Mouse (Mus musculus): ENCODE results near the gene Atxn7l3. TPM values are rescaled to one million over a fixed set of nuclear protein-coding genes. Genes with fewer than 3 reads are reported as not detected.
A peak's percentile ranks its signal among the peaks of the same experiment; 100 is the strongest.

Atxn7l3 gene
- polyA plus RNA-seq, 1 experiment from 2014 or later = 22.1 TPM

- peaks cover 15% of the 10 kb centered on the region for H3K36me3 ChIP-seq (ENCODE audit: control insufficient read depth, insufficient read depth, low read length)
- under 1% methylated on average over 62 of the region's 80 CpGs for WGBS
- no peaks in the 10 kb centered on the region for H3K9me3 ChIP-seq (ENCODE audit: control insufficient read depth, low read length)
- H3K4me1 ChIP-seq (ENCODE audit: control insufficient read depth, insufficient read depth, low read length) = peaks cover 11% of the 10 kb centered on the region
- peak; percentile 89 for DNase-seq (ENCODE audit: low spot score)
- peak overlapping the region; percentile 99 for H3K9ac ChIP-seq (ENCODE audit: low read length)
- peak; percentile 60; the same call in 1 of the 2 replicates for ATAC-seq (ENCODE audit: insufficient number of reproducible peaks, low FRiP score, low TSS enrichment, low read depth)
- H3K27me3 ChIP-seq (ENCODE audit: control insufficient read depth, insufficient read depth, low read length) = no peaks in the 10 kb centered on the region
- peak overlapping the region; percentile 99 for H3K27ac ChIP-seq (replicated peaks; ENCODE audit: low read depth, low read length)
- H3K4me3 ChIP-seq (ENCODE audit: low read depth, low read length) = peak overlapping the region; percentile 95
- peak overlapping the region; percentile 91 for H3K4me2 ChIP-seq (ENCODE audit: low read depth, severe bottlenecking)
These were observed 20.3 kb upstream of the Atxn7l3 start for GRCm38 (mm10) chr11:102316572-102317297.

- H3K9ac ChIP-seq (ENCODE audit: low read length) = peak overlapping the region; percentile 49; the same call in 1 of the 2 replicates
- peaks cover 15% of the 10 kb centered on the region for H3K36me3 ChIP-seq (ENCODE audit: control insufficient read depth, insufficient read depth, low read length)
- H3K9me3 ChIP-seq (ENCODE audit: control insufficient read depth, low read length) = no peaks in the 10 kb centered on the region
- peak overlapping the region; percentile 95 for H3K4me3 ChIP-seq (ENCODE audit: low read depth, low read length)
- WGBS = 15% methylated on average over 14 of the region's 14 CpGs
- H3K4me1 ChIP-seq (ENCODE audit: control insufficient read depth, insufficient read depth, low read length) = peaks cover 15% of the 10 kb centered on the region
- peak overlapping the region; percentile 99; the same call in 1 of the 2 replicates for H3K27ac ChIP-seq (replicated peaks; ENCODE audit: low read depth, low read length)
- DNase-seq (ENCODE audit: low spot score) (no peak), ATAC-seq (ENCODE audit: insufficient number of reproducible peaks, low FRiP score, low TSS enrichment, low read depth) (no peak; the same call in 1 of the 2 replicates)
- peak overlapping the region; percentile 91 for H3K4me2 ChIP-seq (ENCODE audit: low read depth, severe bottlenecking)
- no peaks in the 10 kb centered on the region for H3K27me3 ChIP-seq (ENCODE audit: control insufficient read depth, insufficient read depth, low read length)
These were observed 19.5 kb upstream of the Atxn7l3 start for GRCm38 (mm10) chr11:102315690-102316571.

- Histone ChIP-seq H3K9ac (ENCODE audit: low read length) (no peak overlapping the region), H3K27me3 (ENCODE audit: control insufficient read depth, insufficient read depth, low read length) (no peaks in the 10 kb centered on the region), H3K4me3 (ENCODE audit: low read depth, low read length) (no peak overlapping the region), H3K4me1 (ENCODE audit: control insufficient read depth, insufficient read depth, low read length) (peaks cover 16% of the 10 kb centered on the region), H3K27ac (replicated peaks; ENCODE audit: low read depth, low read length) (no peak overlapping the region), H3K9me3 (ENCODE audit: control insufficient read depth, low read length) (no peaks in the 10 kb centered on the region), H3K4me2 (ENCODE audit: low read depth, severe bottlenecking) (no peak overlapping the region), H3K36me3 (ENCODE audit: control insufficient read depth, insufficient read depth, low read length) (peaks cover 15% of the 10 kb centered on the region)
- 89% methylated on average over 12 of the region's 12 CpGs for WGBS
- DNase-seq (ENCODE audit: low spot score) = no peak
- no peak for ATAC-seq (ENCODE audit: insufficient number of reproducible peaks, low FRiP score, low TSS enrichment, low read depth)
These were observed 17.9 kb upstream of the Atxn7l3 start for GRCm38 (mm10) chr11:102314321-102314720.

GRCm38 (mm10) chr11:102312586-102312985 lies 16.2 kb upstream of the Atxn7l3 start:
- Histone ChIP-seq H3K36me3 (ENCODE audit: control insufficient read depth, insufficient read depth, low read length) (peaks cover 22% of the 10 kb centered on the region), H3K27ac (replicated peaks; ENCODE audit: low read depth, low read length) (no peak overlapping the region), H3K27me3 (ENCODE audit: control insufficient read depth, insufficient read depth, low read length) (no peaks in the 10 kb centered on the region), H3K4me3 (ENCODE audit: low read depth, low read length) (no peak overlapping the region), H3K9ac (ENCODE audit: low read length) (no peak overlapping the region), H3K9me3 (ENCODE audit: control insufficient read depth, low read length) (no peaks in the 10 kb centered on the region), H3K4me2 (ENCODE audit: low read depth, severe bottlenecking) (no peak overlapping the region), H3K4me1 (ENCODE audit: control insufficient read depth, insufficient read depth, low read length) (peaks cover 21% of the 10 kb centered on the region)
- 82% methylated on average over 6 of the region's 6 CpGs for WGBS
- peak; percentile 15 for DNase-seq (ENCODE audit: low spot score)
- no peak for ATAC-seq (ENCODE audit: insufficient number of reproducible peaks, low FRiP score, low TSS enrichment, low read depth)

- Histone ChIP-seq H3K9ac (ENCODE audit: low read length) (no peak overlapping the region), H3K9me3 (ENCODE audit: control insufficient read depth, low read length) (no peaks in the 10 kb centered on the region), H3K4me3 (ENCODE audit: low read depth, low read length) (no peak overlapping the region), H3K4me2 (ENCODE audit: low read depth, severe bottlenecking) (no peak overlapping the region), H3K36me3 (ENCODE audit: control insufficient read depth, insufficient read depth, low read length) (peaks cover 26% of the 10 kb centered on the region), H3K4me1 (ENCODE audit: control insufficient read depth, insufficient read depth, low read length) (peaks cover 21% of the 10 kb centered on the region), H3K27ac (replicated peaks; ENCODE audit: low read depth, low read length) (no peak overlapping the region), H3K27me3 (ENCODE audit: control insufficient read depth, insufficient read depth, low read length) (no peaks in the 10 kb centered on the region)
- 86% methylated on average over 4 of the region's 4 CpGs for WGBS
- no peak for DNase-seq (ENCODE audit: low spot score)
- no peak for ATAC-seq (ENCODE audit: insufficient number of reproducible peaks, low FRiP score, low TSS enrichment, low read depth)
These were observed 15.5 kb upstream of the Atxn7l3 start for GRCm38 (mm10) chr11:102311966-102312365.

- no peak for ATAC-seq (ENCODE audit: insufficient number of reproducible peaks, low FRiP score, low TSS enrichment, low read depth)
- H3K4me3 ChIP-seq (ENCODE audit: low read depth, low read length) = no peak overlapping the region
- H3K4me1 ChIP-seq (ENCODE audit: control insufficient read depth, insufficient read depth, low read length) = peaks cover 21% of the 10 kb centered on the region
- H3K36me3 ChIP-seq (ENCODE audit: control insufficient read depth, insufficient read depth, low read length) = peaks cover 32% of the 10 kb centered on the region
- DNase-seq (ENCODE audit: low spot score) = no peak
- no peaks in the 10 kb centered on the region for H3K9me3 ChIP-seq (ENCODE audit: control insufficient read depth, low read length)
- H3K27ac ChIP-seq (replicated peaks; ENCODE audit: low read depth, low read length) = no peak overlapping the region
- H3K27me3 ChIP-seq (ENCODE audit: control insufficient read depth, insufficient read depth, low read length) = no peaks in the 10 kb centered on the region
- H3K9ac ChIP-seq (ENCODE audit: low read length) = no peak overlapping the region
- no peak overlapping the region for H3K4me2 ChIP-seq (ENCODE audit: low read depth, severe bottlenecking)
- WGBS = 46% methylated on average over 37 of the region's 38 CpGs
These were observed 14.6 kb upstream of the Atxn7l3 start for GRCm38 (mm10) chr11:102310768-102311695.

GRCm38 (mm10) chr11:102309821-102310617 lies 13.6 kb upstream of the Atxn7l3 start:
- no peak overlapping the region for H3K9ac ChIP-seq (ENCODE audit: low read length)
- H3K36me3 ChIP-seq (ENCODE audit: control insufficient read depth, insufficient read depth, low read length) = peaks cover 32% of the 10 kb centered on the region
- H3K27ac ChIP-seq (replicated peaks; ENCODE audit: low read depth, low read length) = no peak overlapping the region
- H3K4me1 ChIP-seq (ENCODE audit: control insufficient read depth, insufficient read depth, low read length) = peaks cover 17% of the 10 kb centered on the region
- no peaks in the 10 kb centered on the region for H3K27me3 ChIP-seq (ENCODE audit: control insufficient read depth, insufficient read depth, low read length)
- ATAC-seq (ENCODE audit: insufficient number of reproducible peaks, low FRiP score, low TSS enrichment, low read depth) (0 out of 2 replicates have a peak, but pooled peaks have one; percentile 0), DNase-seq (ENCODE audit: low spot score) (peak; percentile 23)
- peak overlapping the region; percentile 65 for H3K4me2 ChIP-seq (ENCODE audit: low read depth, severe bottlenecking)
- WGBS = 88% methylated on average over 22 of the region's 22 CpGs
- no peaks in the 10 kb centered on the region for H3K9me3 ChIP-seq (ENCODE audit: control insufficient read depth, low read length)
- H3K4me3 ChIP-seq (ENCODE audit: low read depth, low read length) = peak overlapping the region; percentile 33
